Mouse (Mus musculus): ENCODE measurements around the gene Exoc7. TPM values are rescaled to one million over a fixed set of nuclear protein-coding genes. Genes with fewer than 3 reads are reported as not detected.

The Exoc7 gene
- total and polyA plus RNA-seq, 3 experiments: 45.4 to 526 (median 49.0) TPM

GRCm38 (mm10) chr11:116335244-116336036 lies 28.4 kb upstream of the Exoc7 start, which contains the start of gene Foxj1 (continued):
- TF ChIP-seq RAD21 (IDR thresholded peaks at IDR 0.05; ENCODE audit: low read depth, low read length) (peak; percentile 46), UBTF (IDR thresholded peaks at IDR 0.05; ENCODE audit: borderline replicate concordance, insufficient read depth, low read depth, low read length) (no peak), E2F4 (IDR thresholded peaks at IDR 0.05; ENCODE audit: borderline replicate concordance, low read depth, low read length) (no peak), NRF1 (IDR thresholded peaks at IDR 0.05; ENCODE audit: insufficient read depth, low read depth, low read length, poor library complexity, severe bottlenecking) (0 out of 2 replicates have a peak, but pooled peaks have one; percentile 5), TCF12 (IDR thresholded peaks at IDR 0.05; ENCODE audit: low read depth, low read length) (no peak), TAL1 (IDR thresholded peaks at IDR 0.05; ENCODE audit: low read length) (no peak), CTCF (IDR thresholded peaks at IDR 0.05 in 2 of 3, conservative IDR thresholded peaks at IDR 0.05 in 1 of 3; ENCODE audit: control insufficient read depth in 1 of 3, insufficient read depth in 1 of 3, low read depth in 2 of 3, low read length in 3 of 3, poor library complexity in 1 of 3, severe bottlenecking in 1 of 3) (peak; percentile 40 to 69 (median 64); a peak in 5 of 6 replicates), EP300 (IDR thresholded peaks at IDR 0.05; ENCODE audit: low read depth in 1 of 2, low read length in 2 of 2) (no peak), ETS1 (IDR thresholded peaks at IDR 0.05; ENCODE audit: low read depth, low read length) (no peak)

- H3K79me2 ChIP-seq (ENCODE audit: control insufficient read depth, insufficient read depth, low read length, poor library complexity): no peaks in the 10 kb centered on the region
- no peak for DNase-seq (ENCODE audit: low read depth, low spot score)
- no peaks in the 10 kb centered on the region for H3K36me3 ChIP-seq (ENCODE audit: control insufficient read depth in 1 of 2, insufficient read depth in 2 of 2, low read length in 2 of 2)
- no peak overlapping the region for H3K27ac ChIP-seq (ENCODE audit: control insufficient read depth, low read depth, low read length)
- H3K4me3 ChIP-seq (ENCODE audit: control insufficient read depth in 1 of 2, insufficient read depth in 1 of 2, low read depth in 2 of 2, low read length in 2 of 2): no peak overlapping the region
- no peaks in the 10 kb centered on the region for H3K9me3 ChIP-seq (replicated peaks; ENCODE audit: insufficient read depth, low read length)
- H3K27me3 ChIP-seq (ENCODE audit: control insufficient read depth in 1 of 2, insufficient read depth in 2 of 2, low read length in 2 of 2): peaks cover 0 to 1% of the 10 kb centered on the region in 2 experiments; a peak in 1 of 4 replicates
- no peak overlapping the region for H3K9ac ChIP-seq (ENCODE audit: control insufficient read depth, low read depth, low read length, poor library complexity, severe bottlenecking)
- TF ChIP-seq CHD1 (IDR thresholded peaks at IDR 0.05; ENCODE audit: low read depth, low read length) (no peak), CHD2 (IDR thresholded peaks at IDR 0.05; ENCODE audit: low read length) (no peak), BHLHE40 (IDR thresholded peaks at IDR 0.05; ENCODE audit: borderline replicate concordance, low read depth, low read length) (no peak), USF1 (IDR thresholded peaks at IDR 0.05; ENCODE audit: low read depth, low read length) (no peak), TBP (IDR thresholded peaks at IDR 0.05; ENCODE audit: low read depth, low read length) (no peak), ETS1 (IDR thresholded peaks at IDR 0.05; ENCODE audit: low read depth, low read length) (no peak), ELF1 (IDR thresholded peaks at IDR 0.05; ENCODE audit: low read depth, low read length) (no peak), RCOR1 (IDR thresholded peaks at IDR 0.05; ENCODE audit: low read depth, low read length) (no peak), ZNF384 (IDR thresholded peaks at IDR 0.05; ENCODE audit: low read depth, low read length) (no peak), MXI1 (IDR thresholded peaks at IDR 0.05; ENCODE audit: low read depth, low read length) (no peak), GABPA (IDR thresholded peaks at IDR 0.05; ENCODE audit: low read depth, low read length) (no peak), MAZ (IDR thresholded peaks at IDR 0.05; ENCODE audit: low read depth, low read length) (no peak), EP300 (IDR thresholded peaks at IDR 0.05; ENCODE audit: low read depth in 1 of 2, low read length in 2 of 2) (no peak), JUND (IDR thresholded peaks at IDR 0.05; ENCODE audit: low read depth, low read length) (no peak)
- H3K4me1 ChIP-seq (ENCODE audit: control insufficient read depth in 1 of 2, insufficient read depth in 2 of 2, low read length in 2 of 2): no peaks in the 10 kb centered on the region
Observed at GRCm38 (mm10) chr11:116334417-116334782, 27.4 kb upstream of the Exoc7 start.
